Mouse (Mus musculus) c-Kit-positive CD71-positive TER-119-negative erythroid progenitor cells, embryonic 14.5 days (primary cell): ENCODE results near the gene Angptl7.

ENCODE experiments used
- DNase-seq: peaks from one replicate; pipeline ENCODE4 v3.0.0-alpha.2; 2013; ENCODE audit warnings: low read depth

Gene Angptl7

DNA sequence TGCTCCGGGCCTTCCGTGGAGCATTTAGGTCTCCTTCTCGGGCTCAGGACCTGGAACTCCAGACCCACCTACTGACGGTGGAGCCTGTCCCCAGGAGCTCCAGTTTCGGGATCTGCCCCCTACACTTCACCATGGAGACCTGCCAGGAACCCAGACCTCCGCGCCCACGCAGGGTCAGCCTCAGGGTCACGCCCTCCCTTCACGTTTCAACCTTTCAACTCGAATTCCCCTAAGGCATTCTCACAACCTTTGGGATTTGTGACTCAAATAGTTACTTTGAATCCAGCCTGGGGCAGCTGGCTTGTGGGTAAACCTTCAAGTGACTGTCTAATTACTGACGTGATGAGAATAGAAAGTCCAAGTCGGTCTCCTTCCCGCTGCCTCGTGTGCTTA lies 51.4 kb downstream of the Angptl7 start:
- DNase-seq, result no peak

DNA sequence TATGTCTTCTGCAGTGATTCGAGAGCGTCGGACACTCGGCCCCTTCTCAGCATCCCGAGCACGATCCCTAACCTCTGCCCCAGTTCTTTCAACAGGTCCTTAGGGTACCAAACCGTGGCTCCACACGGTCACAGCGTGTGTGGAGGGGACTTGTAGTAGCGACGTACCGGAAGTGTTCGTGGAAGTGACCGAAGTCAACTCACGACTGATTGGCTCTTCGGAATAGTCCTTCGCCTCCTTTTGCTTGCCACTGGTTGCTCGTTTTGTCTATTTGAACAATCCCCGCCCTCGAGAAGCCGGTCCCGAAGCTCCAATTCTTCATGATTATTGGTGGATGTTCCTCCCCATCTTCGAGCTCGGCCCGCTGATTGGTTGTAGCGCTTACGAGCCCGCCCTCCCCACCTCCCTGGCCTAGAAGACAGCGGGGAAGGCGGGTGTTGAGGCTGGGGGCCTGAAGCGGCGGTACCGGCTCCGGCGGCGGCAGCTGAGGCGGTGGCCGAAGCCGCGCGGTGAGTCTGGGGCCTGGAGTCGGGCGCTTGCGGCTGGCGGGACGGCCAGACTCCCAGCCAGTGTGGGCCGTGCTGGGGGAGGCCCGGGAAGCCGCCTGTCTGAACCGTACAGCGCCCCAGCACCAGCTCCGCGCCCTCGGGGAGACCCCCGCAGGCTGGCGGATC lies 51.9 kb downstream of the Angptl7 start, which contains the start of gene Mtor:
Mtor (plus strand) TSS at position 433 of the 674 bp plus-strand sequence.
- peak; percentile 97 for DNase-seq
